Mouse (Mus musculus): ENCODE results near the gene Uhrf2.
A peak's percentile ranks its signal among the peaks of the same experiment; 100 is the strongest.

- TF ChIP-seq CTCF (conservative IDR thresholded peaks at IDR 0.05 in 1 of 2, IDR thresholded peaks at IDR 0.05 in 1 of 2; ENCODE audit: low read depth in 2 of 2, low read length in 2 of 2) (no peak), GABPA (IDR thresholded peaks at IDR 0.05; ENCODE audit: insufficient replicate concordance, low read depth, low read length) (no peak), UBTF (IDR thresholded peaks at IDR 0.05; ENCODE audit: low read depth, low read length) (no peak), TCF12 (IDR thresholded peaks at IDR 0.05; ENCODE audit: low read depth, low read length) (peak; percentile 65), MAFK (IDR thresholded peaks at IDR 0.05; ENCODE audit: insufficient replicate concordance, low read length) (no peak), POLR2A (IDR thresholded peaks at IDR 0.05; ENCODE audit: low read depth, low read length) (peak; percentile 82), EP300 (IDR thresholded peaks at IDR 0.05; ENCODE audit: low read length) (no peak), POLR2AphosphoS2 (IDR thresholded peaks at IDR 0.05; ENCODE audit: low read depth, low read length) (no peak), MAX (IDR thresholded peaks at IDR 0.05; ENCODE audit: low read length) (peak; percentile 70; the same call in 1 of the 2 replicates), RCOR1 (conservative IDR thresholded peaks at IDR 0.05; ENCODE audit: low read depth, low read length) (no peak), NRF1 (IDR thresholded peaks at IDR 0.05; ENCODE audit: low read depth, low read length) (no peak)
Measured at GRCm38 (mm10) chr19:30029894-30030635, at the start of gene Uhrf2.
